Mouse (Mus musculus): ENCODE data around the gene Etnk1. TPM values are rescaled to one million over a fixed set of nuclear protein-coding genes. Genes with fewer than 3 reads are reported as not detected.

Gene Etnk1
- polyA plus RNA-seq, 1 experiment from 2014 or later: 50.9 TPM

DNA sequence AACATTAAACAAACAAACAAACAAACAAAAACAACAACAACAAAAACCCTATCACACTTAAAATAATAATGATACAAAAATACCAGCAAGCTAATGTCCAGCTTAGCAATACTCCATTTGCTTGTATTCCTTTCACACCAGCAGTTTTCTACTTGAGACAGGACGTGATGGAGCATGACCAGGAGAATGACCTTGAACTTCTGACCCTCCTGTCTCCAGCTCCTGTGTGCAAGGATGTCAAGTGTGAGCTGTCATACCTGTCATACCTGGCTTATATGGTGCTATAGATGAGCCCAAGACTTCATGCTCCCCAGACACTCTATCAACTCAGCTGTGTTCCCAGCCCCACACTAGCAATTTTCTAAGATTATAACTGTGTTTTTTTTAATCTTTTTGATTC lies 11.0 kb upstream of the Etnk1 start:
- Histone ChIP-seq H3K9me3 (replicated peaks; ENCODE audit: control insufficient read depth, low read length, poor library complexity, severe bottlenecking) (no peaks in the 10 kb centered on the region), H3K4me1 (ENCODE audit: control insufficient read depth, insufficient read depth, low read length) (no peaks in the 10 kb centered on the region), H3K27ac (ENCODE audit: low read length) (no peak overlapping the region), H3K27me3 (ENCODE audit: control insufficient read depth, insufficient read depth, low read depth, low read length) (no peaks in the 10 kb centered on the region), H3K4me3 (ENCODE audit: low read depth, low read length) (no peak overlapping the region), H3K4me2 (ENCODE audit: low read length) (no peak overlapping the region), H3K36me3 (ENCODE audit: control insufficient read depth, insufficient read depth, low read length) (no peaks in the 10 kb centered on the region), H3K9ac (ENCODE audit: low read depth, low read length) (no peak overlapping the region)
- no peak for ATAC-seq
- 68% methylated on average over 1 of the region's 1 CpGs for WGBS

DNA sequence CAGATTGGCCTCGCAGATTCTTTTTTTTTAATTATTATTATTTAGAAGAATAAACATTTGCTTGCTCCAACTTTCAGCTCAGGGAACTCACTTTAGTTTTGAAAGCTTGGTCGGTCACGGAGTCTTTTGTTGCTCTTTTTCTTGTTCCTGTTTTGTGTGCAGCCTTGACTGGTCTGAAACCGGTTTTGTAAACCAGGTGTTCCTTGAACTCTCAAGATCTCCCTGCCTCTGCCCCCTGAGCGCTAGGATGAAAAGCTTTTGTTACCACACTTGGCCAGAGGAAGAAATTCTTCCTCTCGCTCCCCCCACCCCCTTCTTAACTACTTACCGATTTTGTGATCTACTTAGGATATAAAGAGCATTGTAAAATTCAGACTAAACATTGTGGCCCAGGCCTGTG lies 10.3 kb upstream of the Etnk1 start:
- H3K4me3 ChIP-seq (ENCODE audit: low read depth, low read length): no peak overlapping the region
- 86% methylated on average over 7 of the region's 7 CpGs for WGBS
- no peak overlapping the region for H3K4me2 ChIP-seq (ENCODE audit: low read length)
- H3K9me3 ChIP-seq (replicated peaks; ENCODE audit: control insufficient read depth, low read length, poor library complexity, severe bottlenecking): no peaks in the 10 kb centered on the region
- no peak overlapping the region for H3K27ac ChIP-seq (ENCODE audit: low read length)
- no peaks in the 10 kb centered on the region for H3K36me3 ChIP-seq (ENCODE audit: control insufficient read depth, insufficient read depth, low read length)
- no peaks in the 10 kb centered on the region for H3K27me3 ChIP-seq (ENCODE audit: control insufficient read depth, insufficient read depth, low read depth, low read length)
- no peak for ATAC-seq
- no peaks in the 10 kb centered on the region for H3K4me1 ChIP-seq (ENCODE audit: control insufficient read depth, insufficient read depth, low read length)
- no peak overlapping the region for H3K9ac ChIP-seq (ENCODE audit: low read depth, low read length)

DNA sequence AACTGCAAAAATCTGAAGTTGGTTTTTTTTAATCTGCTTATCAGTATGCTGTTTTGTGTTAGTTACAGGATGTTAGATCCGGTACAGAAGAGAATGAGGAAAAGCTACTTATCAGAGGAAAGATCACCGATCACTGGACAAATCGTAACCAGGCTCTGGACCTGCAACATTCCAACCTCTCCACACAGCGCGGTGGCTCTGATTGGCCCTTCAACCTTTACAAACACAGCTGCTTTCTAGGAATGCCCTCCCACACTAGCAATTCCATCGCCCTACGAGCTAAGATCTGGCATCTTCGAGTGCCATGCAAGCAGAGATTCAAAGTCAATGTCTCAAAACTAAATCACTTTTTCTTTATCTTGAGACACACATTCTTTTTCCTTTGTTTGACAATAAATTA lies 9.6 kb upstream of the Etnk1 start:
- 89% methylated on average over 8 of the region's 8 CpGs for WGBS
- H3K27ac ChIP-seq (ENCODE audit: low read length): no peak overlapping the region
- H3K9me3 ChIP-seq (replicated peaks; ENCODE audit: control insufficient read depth, low read length, poor library complexity, severe bottlenecking): no peaks in the 10 kb centered on the region
- H3K4me1 ChIP-seq (ENCODE audit: control insufficient read depth, insufficient read depth, low read length): no peaks in the 10 kb centered on the region
- H3K27me3 ChIP-seq (ENCODE audit: control insufficient read depth, insufficient read depth, low read depth, low read length): no peaks in the 10 kb centered on the region
- H3K36me3 ChIP-seq (ENCODE audit: control insufficient read depth, insufficient read depth, low read length): no peaks in the 10 kb centered on the region
- no peak for ATAC-seq
- no peak overlapping the region for H3K4me2 ChIP-seq (ENCODE audit: low read length)
- no peak overlapping the region for H3K4me3 ChIP-seq (ENCODE audit: low read depth, low read length)
- H3K9ac ChIP-seq (ENCODE audit: low read depth, low read length): no peak overlapping the region

DNA sequence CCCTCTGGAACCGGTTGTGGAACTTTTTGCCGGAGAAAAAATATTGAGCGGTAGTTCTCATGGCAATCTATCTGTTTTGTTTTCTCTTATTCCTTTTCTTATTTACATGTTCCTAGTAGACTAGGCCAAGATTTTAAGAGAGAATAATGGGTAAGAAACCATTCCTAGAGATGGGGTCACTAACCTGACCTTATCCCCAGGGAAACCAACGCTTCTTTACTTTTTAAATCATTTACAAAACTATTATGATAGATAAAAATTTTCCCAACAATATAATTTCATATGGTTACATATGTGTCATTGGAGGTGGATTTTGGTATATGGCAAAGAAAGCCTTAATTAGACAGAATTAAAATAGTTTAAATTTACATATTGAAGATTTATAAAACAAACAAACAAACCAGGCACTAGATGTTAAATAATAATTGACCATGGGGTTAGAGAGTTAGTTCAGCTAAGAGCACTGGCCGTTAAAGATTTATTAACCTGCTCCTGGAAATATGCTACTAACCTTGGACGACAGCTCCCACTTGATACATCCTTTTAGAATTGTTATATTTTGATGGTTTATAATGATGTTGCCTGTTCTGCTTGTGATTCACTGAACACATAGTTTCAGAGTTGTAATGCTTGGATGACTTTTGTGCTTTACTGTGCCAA lies 6.3 kb upstream of the Etnk1 start:
- no peak overlapping the region for H3K9ac ChIP-seq (ENCODE audit: low read depth, low read length)
- no peaks in the 10 kb centered on the region for H3K36me3 ChIP-seq (ENCODE audit: control insufficient read depth, insufficient read depth, low read length)
- no peak overlapping the region for H3K27ac ChIP-seq (ENCODE audit: low read length)
- no peak overlapping the region for H3K4me2 ChIP-seq (ENCODE audit: low read length)
- no peak for ATAC-seq
- no peaks in the 10 kb centered on the region for H3K9me3 ChIP-seq (replicated peaks; ENCODE audit: control insufficient read depth, low read length, poor library complexity, severe bottlenecking)
- 90% methylated on average over 6 of the region's 6 CpGs for WGBS
- H3K4me3 ChIP-seq (ENCODE audit: low read depth, low read length): no peak overlapping the region
- H3K27me3 ChIP-seq (ENCODE audit: control insufficient read depth, insufficient read depth, low read depth, low read length): no peaks in the 10 kb centered on the region; the same call in 1 of the 2 replicates
- no peaks in the 10 kb centered on the region for H3K4me1 ChIP-seq (ENCODE audit: control insufficient read depth, insufficient read depth, low read length)

DNA sequence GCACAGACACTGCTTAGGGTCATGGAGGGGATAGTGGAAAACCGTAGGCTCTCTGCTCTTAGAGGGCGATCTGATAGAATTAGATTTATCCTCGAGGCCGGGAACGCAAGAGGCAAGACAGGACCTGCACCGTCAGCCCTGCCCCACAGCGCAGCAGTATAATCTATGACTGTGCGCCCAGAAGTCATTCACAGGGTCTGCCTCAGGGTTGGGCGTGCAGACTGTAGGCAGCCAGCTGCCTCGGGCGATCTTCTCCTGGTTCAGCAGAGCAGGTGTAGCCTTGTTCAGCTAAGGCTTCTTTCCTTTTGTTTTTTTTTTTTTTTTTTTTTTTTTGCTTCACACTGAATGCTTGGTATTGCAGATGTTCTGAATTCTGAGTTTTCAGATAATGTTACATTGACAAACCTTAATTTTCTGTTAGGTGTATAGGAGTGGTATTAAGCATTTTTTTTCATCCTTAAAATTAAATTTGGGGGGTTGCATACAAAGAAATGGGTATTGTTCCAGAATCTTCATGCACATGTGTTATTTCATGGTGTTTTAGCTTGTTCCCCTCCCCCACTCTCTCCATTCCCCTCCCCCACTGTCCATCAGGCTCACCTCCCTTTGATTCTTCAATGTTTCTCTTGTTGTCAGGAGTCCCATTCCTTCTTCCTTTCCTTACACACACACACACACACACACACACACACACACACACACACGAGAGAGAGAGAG lies 4.7 kb upstream of the Etnk1 start:
- Histone ChIP-seq H3K27ac (ENCODE audit: low read length) (no peak overlapping the region), H3K4me2 (ENCODE audit: low read length) (peak overlapping the region; percentile 31), H3K27me3 (ENCODE audit: control insufficient read depth, insufficient read depth, low read depth, low read length) (no peaks in the 10 kb centered on the region; the same call in 1 of the 2 replicates), H3K9me3 (replicated peaks; ENCODE audit: control insufficient read depth, low read length, poor library complexity, severe bottlenecking) (no peaks in the 10 kb centered on the region), H3K9ac (ENCODE audit: low read depth, low read length) (no peak overlapping the region), H3K4me3 (ENCODE audit: low read depth, low read length) (no peak overlapping the region), H3K36me3 (ENCODE audit: control insufficient read depth, insufficient read depth, low read length) (no peaks in the 10 kb centered on the region), H3K4me1 (ENCODE audit: control insufficient read depth, insufficient read depth, low read length) (peaks cover 3% of the 10 kb centered on the region; the same call in 1 of the 2 replicates)
- ATAC-seq: no peak
- 52% methylated on average over 11 of the region's 12 CpGs for WGBS

DNA sequence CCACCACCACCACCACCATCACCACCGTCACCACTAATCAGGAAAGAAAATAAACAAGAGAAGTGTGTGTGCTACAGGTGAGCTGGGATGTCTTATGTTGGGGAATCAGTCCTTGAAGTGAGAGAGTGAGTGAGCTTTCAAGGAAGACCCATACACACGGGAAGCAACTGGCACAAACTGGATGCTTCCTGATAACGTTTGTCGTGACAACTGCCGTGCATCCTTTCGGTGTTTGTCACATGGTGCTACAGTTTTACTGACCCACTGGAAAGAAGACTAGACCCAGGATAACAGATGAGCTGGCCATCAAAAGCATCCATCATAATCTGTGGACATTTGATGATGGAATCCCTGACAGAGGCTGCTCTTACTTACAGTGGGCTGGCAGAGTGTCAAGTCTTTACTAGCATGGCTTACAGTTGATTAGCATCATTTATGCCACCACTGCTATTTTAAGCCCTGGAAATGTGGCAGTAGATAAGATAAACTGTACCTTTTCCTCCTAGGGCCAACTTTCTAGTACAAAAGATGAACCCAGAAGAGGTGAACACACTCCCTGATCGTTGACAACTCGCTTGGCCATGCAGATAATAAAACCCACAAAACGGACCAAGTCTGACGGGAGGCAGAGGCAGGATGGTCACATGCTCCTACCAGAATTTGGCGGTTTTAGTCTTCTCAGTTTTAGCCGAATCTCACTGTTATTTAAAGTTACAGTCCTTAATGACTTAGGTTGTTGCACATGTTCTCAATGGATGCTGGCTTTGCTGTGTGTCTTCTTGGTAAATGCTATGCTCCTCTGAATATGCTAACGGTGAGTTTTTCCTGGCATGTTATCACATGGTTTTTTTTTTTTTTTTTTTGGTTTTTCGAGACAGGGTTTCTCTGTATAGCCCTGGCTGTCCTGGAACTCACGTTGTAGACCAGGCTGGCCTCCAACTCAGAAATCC lies 2.8 kb upstream of the Etnk1 start:
- 92% methylated on average over 15 of the region's 15 CpGs for WGBS
- ATAC-seq: no peak
- H3K9ac ChIP-seq (ENCODE audit: low read depth, low read length): no peak overlapping the region
- no peak overlapping the region for H3K4me3 ChIP-seq (ENCODE audit: low read depth, low read length)
- no peaks in the 10 kb centered on the region for H3K36me3 ChIP-seq (ENCODE audit: control insufficient read depth, insufficient read depth, low read length)
- no peak overlapping the region for H3K4me2 ChIP-seq (ENCODE audit: low read length)
- no peak overlapping the region for H3K27ac ChIP-seq (ENCODE audit: low read length)
- H3K4me1 ChIP-seq (ENCODE audit: control insufficient read depth, insufficient read depth, low read length): peaks cover 14% of the 10 kb centered on the region
- H3K9me3 ChIP-seq (replicated peaks; ENCODE audit: control insufficient read depth, low read length, poor library complexity, severe bottlenecking): no peaks in the 10 kb centered on the region
- no peaks in the 10 kb centered on the region; the same call in 1 of the 2 replicates for H3K27me3 ChIP-seq (ENCODE audit: control insufficient read depth, insufficient read depth, low read depth, low read length)

DNA sequence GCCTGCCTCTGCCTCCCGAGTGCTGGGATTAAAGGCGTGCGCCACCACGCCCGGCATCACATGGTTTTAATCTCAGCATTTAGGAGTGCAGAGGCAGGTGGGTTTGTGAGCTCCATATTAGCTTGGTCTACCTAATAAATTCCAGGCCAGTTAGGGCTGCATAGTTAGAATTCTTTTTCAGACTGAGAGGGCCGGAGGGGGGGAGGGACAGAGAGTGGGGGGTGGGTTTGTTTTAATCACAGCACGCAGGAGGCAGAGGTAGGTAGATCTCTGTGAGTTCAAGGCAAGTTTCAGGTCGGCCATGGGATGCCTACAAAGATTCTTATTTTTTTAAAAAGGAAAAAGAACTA lies 2.1 kb upstream of the Etnk1 start:
- Histone ChIP-seq H3K4me2 (ENCODE audit: low read length) (no peak overlapping the region), H3K36me3 (ENCODE audit: control insufficient read depth, insufficient read depth, low read length) (no peaks in the 10 kb centered on the region), H3K4me1 (ENCODE audit: control insufficient read depth, insufficient read depth, low read length) (peaks cover 20% of the 10 kb centered on the region), H3K4me3 (ENCODE audit: low read depth, low read length) (no peak overlapping the region), H3K27ac (ENCODE audit: low read length) (no peak overlapping the region), H3K9me3 (replicated peaks; ENCODE audit: control insufficient read depth, low read length, poor library complexity, severe bottlenecking) (no peaks in the 10 kb centered on the region), H3K9ac (ENCODE audit: low read depth, low read length) (no peak overlapping the region), H3K27me3 (ENCODE audit: control insufficient read depth, insufficient read depth, low read depth, low read length) (no peaks in the 10 kb centered on the region; the same call in 1 of the 2 replicates)
- ATAC-seq: no peak
- WGBS: 90% methylated on average over 8 of the region's 8 CpGs

DNA sequence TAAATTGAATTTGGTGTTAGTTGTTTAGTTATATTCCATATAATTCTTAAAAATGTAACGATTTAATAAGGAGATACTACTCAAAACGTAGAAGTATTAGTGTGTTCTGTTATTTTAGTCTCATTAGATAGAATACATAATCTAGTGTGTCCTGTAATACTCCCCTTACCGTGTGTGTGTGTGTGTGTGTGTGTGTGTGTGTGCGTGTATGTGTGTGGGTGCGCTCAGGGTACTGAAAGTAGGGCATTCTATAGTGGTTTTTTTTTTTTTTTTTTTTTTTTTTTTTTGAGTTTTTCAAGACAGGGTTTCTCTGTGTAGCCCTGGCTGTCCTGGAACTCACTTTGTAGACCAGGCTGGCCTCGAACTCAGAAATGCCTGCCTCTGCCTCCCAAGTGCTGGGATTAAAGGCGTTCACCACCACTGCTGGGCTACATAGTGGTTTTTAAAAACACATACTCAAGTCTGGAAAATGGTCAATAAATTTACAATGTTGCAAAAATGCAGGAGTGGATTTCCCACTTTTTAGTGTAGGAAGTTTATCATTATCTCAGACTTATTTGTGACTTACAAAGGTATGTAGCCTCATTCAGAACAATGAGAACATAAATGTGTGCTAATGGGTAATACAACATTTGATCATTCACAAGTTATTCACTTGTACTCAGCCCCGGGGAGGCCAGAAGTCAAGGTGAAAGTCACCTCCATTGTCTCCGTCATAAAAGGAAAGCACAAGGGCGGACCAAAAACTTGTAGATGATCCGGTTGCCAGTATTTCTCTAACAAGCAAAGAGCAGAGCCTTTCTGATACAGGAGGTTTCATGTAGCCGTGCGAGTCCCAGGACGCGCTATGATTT lies 1.4 kb upstream of the Etnk1 start:
- H3K36me3 ChIP-seq (ENCODE audit: control insufficient read depth, insufficient read depth, low read length): no peaks in the 10 kb centered on the region
- peak overlapping the region; percentile 58 for H3K4me2 ChIP-seq (ENCODE audit: low read length)
- H3K9ac ChIP-seq (ENCODE audit: low read depth, low read length): peak overlapping the region; percentile 93
- H3K27me3 ChIP-seq (ENCODE audit: control insufficient read depth, insufficient read depth, low read depth, low read length): no peaks in the 10 kb centered on the region; the same call in 1 of the 2 replicates
- no peaks in the 10 kb centered on the region for H3K9me3 ChIP-seq (replicated peaks; ENCODE audit: control insufficient read depth, low read length, poor library complexity, severe bottlenecking)
- 55% methylated on average over 15 of the region's 15 CpGs for WGBS
- peaks cover 24% of the 10 kb centered on the region for H3K4me1 ChIP-seq (ENCODE audit: control insufficient read depth, insufficient read depth, low read length)
- ATAC-seq: no peak
- H3K27ac ChIP-seq (ENCODE audit: low read length): no peak overlapping the region
- peak overlapping the region; percentile 95; the same call in 1 of the 2 replicates for H3K4me3 ChIP-seq (ENCODE audit: low read depth, low read length)

All from midbrain, embryonic 16.5 days (tissue).